Mouse (Mus musculus): ENCODE measurements around the gene Spx. TPM values are rescaled to one million over a fixed set of nuclear protein-coding genes. Genes with fewer than 3 reads are reported as not detected.

Gene Spx
- polyA plus RNA-seq, 2 experiments from 2014 or later = 0.87 to 0.93 TPM

DNA sequence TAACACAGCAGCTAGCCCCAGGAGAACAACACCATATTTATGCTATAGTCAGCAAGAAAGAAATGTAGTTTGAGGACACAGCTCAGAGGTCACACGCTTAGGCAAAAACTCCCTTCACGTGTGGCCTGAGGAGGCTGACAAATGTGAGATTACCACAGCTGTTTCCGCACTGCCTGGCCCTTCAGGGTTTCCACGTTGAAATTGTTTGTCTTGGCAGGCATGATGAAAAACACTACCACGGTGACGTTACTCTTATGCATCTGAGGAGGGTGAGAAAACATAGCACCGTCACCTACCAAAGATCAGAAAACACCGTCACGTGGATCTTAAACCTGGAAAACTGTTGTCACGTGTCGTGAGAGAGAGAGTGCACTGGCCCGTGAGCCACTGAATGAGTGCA lies 38.1 kb downstream of the Spx start:
- no peak for ATAC-seq

DNA sequence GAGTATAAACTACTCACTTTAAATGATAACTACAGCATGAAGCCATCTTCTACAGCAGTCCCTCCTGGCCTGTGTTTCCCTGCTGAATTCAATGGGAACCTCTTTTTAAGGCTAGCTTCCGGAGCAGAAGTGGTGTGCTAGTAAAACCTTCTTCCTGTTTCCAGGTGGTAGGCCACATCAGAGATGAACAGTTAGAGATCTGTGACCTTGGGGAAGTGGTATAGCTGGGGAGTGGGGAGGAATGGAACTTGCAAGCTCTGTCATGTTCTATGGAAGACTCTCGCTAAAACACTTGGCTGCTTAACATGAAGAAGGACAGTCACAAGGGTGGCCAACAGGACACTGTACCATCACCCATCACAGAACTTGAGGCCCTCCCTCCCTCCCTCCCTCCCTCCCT lies 40.1 kb downstream of the Spx start:
- peak; percentile 61 for ATAC-seq

DNA sequence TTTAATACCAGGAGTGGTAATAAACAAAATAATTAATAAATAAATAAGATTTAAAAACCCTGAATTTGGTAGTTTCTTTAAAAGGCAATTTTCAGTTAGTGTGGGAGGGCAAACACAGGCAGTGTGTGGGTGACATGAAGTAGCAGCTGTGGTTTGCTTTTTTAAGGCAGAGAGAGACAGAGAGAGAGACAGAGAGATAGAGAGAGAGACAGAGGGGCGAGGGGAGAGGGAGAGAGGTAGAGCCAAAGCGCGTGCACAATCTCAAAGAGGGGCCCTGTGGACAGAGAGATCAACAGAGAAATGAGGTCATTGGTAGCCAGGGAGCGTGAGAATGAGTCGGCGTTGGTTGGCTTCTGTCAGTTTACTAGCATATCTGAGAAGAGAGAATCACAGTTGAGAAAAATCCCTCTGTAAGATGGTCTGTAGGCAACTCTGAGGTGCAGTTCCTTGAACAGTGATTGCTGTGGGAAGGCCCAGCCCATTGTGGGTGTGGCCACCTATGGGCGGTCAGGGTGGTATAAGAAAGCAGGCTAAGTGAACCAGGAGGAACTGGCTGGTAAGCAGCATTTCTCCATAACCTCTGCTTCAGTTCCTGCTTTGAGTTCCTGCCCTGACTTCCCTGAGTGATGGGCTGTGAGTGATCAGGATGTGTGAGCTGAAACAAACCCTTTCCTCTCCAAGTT lies 42.2 kb downstream of the Spx start:
- no peak for ATAC-seq

DNA sequence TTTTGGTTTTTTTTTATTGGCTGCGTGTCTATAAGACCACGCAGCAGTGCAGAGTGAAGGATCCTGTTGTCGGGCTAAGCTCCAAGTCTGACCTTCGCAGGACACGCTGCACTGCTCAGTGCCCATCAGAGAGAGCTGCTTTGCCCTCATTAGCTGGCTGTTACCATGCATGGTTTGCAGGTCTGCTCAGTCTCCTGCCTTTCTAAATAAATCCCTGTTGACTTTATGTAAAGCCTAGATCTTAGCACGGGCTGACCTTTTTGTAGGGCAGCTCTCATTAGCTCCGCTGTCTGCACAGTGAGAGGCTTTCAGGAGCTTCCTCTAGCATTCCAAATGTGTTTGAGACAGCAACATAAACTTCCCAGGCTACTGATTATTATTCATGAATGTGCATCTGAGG lies 44.8 kb downstream of the Spx start:
- no peak for ATAC-seq

DNA sequence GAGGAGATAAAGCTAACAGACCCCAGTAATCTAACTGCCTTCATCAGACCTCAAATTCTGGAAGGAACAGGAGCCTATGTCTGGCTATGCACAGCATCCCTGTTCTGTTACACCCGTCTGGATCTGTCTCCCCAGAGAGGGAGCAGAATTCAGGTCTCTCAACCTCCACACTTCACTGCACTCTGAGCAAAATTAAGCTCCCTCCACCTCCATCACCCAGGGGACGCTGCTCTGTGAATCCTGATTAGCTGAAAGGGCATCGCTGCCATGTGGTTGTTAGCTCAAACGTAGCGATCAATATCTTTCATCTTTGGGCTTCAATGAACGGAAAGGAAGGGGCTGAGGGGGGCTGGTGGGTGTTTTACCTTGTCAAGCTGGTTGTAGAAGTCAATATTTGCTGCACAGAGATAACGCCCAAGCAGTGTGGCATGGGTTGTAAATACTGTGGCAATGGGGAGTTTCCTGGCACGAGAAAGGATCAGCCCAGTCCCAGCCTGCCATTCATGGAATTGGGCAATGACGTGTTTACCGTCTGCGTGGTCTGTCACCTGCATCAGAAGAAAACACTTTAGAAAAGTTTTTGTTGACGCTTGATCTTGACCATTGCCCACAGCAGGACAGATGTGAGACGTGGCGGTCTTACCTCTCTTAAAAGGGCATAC lies 45.9 kb downstream of the Spx start:
- no peak for ATAC-seq

DNA sequence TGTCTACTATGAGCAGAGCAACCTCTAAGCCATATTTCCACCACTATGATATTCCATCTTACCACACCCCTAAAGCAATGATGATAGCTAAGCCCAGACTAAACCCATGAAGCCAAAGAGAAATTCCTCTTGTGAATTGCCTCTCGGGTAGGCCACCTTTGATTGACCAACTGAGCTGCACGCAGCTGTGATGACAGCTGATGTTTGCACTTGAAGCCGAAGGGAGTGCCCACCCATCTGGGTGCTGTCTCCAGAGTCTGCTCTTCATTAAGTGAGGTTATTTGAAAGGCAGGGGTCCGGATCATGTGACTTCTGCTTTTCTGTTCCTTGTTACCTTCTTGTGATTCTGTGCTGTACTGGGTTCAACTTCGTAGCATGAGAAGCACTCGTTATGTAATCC lies 49.0 kb downstream of the Spx start:
- no peak for ATAC-seq

Other genes starting within 250 kb of the Spx start
- 1 to 10 TPM in 1 of 2 experiments, not detected in 1; 2.3 TPM for gene Slco1a6, start 204.9 kb upstream of the Spx start, polyA plus RNA-seq (2017; shearing (Covaris generic))
- gene Iapp, start 115.0 kb upstream of the Spx start, polyA plus RNA-seq (2017; shearing (Covaris generic)) = not detected
- not detected for gene Slco1a5, start 90.5 kb upstream of the Spx start, polyA plus RNA-seq (2017; shearing (Covaris generic))
- gene Pyroxd1, start 67.8 kb upstream of the Spx start, polyA plus RNA-seq (2017; shearing (Covaris generic)) = 10 to 100 TPM; 18.8 to 20.0 TPM
- gene Recql, start 26.4 kb upstream of the Spx start, polyA plus RNA-seq (2017; shearing (Covaris generic)) = 10 to 100 TPM; 46.9 to 49.0 TPM
- gene Golt1b, start 26.2 kb upstream of the Spx start, polyA plus RNA-seq (2017; shearing (Covaris generic)) = 10 to 100 TPM; 49.8 to 53.2 TPM
- gene Gys2, start 59.7 kb downstream of the Spx start, polyA plus RNA-seq (2017; shearing (Covaris generic)) = not detected
- 100 to 1,000 TPM in 1 of 2 experiments, 10 to 100 TPM in 1; 95.9 to 136 TPM for gene Ldhb, start 94.5 kb downstream of the Spx start, polyA plus RNA-seq (2017; shearing (Covaris generic))
- gene Kcnj8, start 158.2 kb downstream of the Spx start, polyA plus RNA-seq (2017; shearing (Covaris generic)) = not detected